Mouse (Mus musculus) macrophage (primary cell): ENCODE measurements around the gene Rnf4. TPM values are rescaled to one million over a fixed set of nuclear protein-coding genes. Genes with fewer than 3 reads are reported as not detected.
A peak's percentile ranks its signal among the peaks of the same experiment; 100 is the strongest.

ENCODE experiments used
- H3K27ac ChIP-seq: fragments of 350-480 bp; formaldehyde crosslinking; 2 replicates; pipeline ENCODE4 v1.9.0; 2021
- H3K36me3 ChIP-seq: fragments of 350-480 bp; formaldehyde crosslinking; 2 replicates; pipeline ENCODE4 v1.9.0; 2021; ENCODE audit errors: inconsistent target
- H3K4me3 ChIP-seq: fragments of 350-480 bp; formaldehyde crosslinking; 2 replicates; pipeline ENCODE4 v1.9.0; 2021; ENCODE audit errors: inconsistent target
- H3K79me2 ChIP-seq: fragments of 350-480 bp; formaldehyde crosslinking; 2 replicates; pipeline ENCODE4 v1.9.0; 2021; ENCODE audit errors: inconsistent target
- WGBS: methylation state at CpG from one replicate; pipeline ENCODE4 v1.1.7; 2026; ENCODE audit warnings: inconsistent platforms; ENCODE audit not compliant: missing documents; 5-methylcytosine and 5-hydroxymethylcytosine counted together
- polyA plus RNA-seq: library from polyadenylated mRNA; stranded (reverse); fragments of 250-400 nt; gene quantifications from 3 replicates; pipeline ENCODE4 v1.2.4, GENCODE M21; 2018; ENCODE audit warnings: inconsistent platforms
- total RNA-seq, 78 experiments: library from RNA; depleted of rRNA; stranded (reverse); fragments of 250-400 nt; gene quantifications; 1 replicate in 9 of 78; 2 replicates in 24 of 78; 3 replicates in 43 of 78; 4 replicates in 2 of 78; pipeline ENCODE4 v1.2.4; 2018; ENCODE audit warnings: inconsistent platforms in 56 of 78

The Rnf4 gene
- total RNA-seq (2018; cell fraction: chromatin; rRNA removed): 100 to 1,000 TPM; 104 to 217 (median 170) TPM
- 100 to 1,000 TPM in 14 of 26 experiments, 10 to 100 TPM in 12; 75.5 to 132 (median 104) TPM for total RNA-seq (2018; cell fraction: cytosol; rRNA removed)
- total RNA-seq (2018; cell fraction: nucleus; rRNA removed): 100 to 1,000 TPM in 22 of 26 experiments, 10 to 100 TPM in 4; 75.2 to 202 (median 143) TPM
- polyA plus RNA-seq: 52.5 to 83.1 TPM (median 60.3 TPM) in 3 replicates

GRCm38 (mm10) chr5:34336097-34336774, at the start of gene Rnf4:
Rnf4 (plus strand) TSS chr5:34336289.
- no peaks in the 10 kb centered on the region for H3K36me3 ChIP-seq
- peaks cover 53% of the 10 kb centered on the region for H3K79me2 ChIP-seq
- peak within 1 kb of the TSS; percentile 88 for H3K4me3 ChIP-seq
- WGBS: under 1% methylated on average over 67 of the region's 67 CpGs
- H3K27ac ChIP-seq: peak within 1 kb of the TSS; percentile 84

GRCm38 (mm10) chr5:34286516-34286915, 49.6 kb upstream of the Rnf4 start:
- H3K36me3 ChIP-seq: no peaks in the 10 kb centered on the region
- no peak overlapping the region for H3K27ac ChIP-seq
- no peaks in the 10 kb centered on the region for H3K79me2 ChIP-seq
- 13% methylated on average over 9 of the region's 11 CpGs for WGBS
- no peak overlapping the region for H3K4me3 ChIP-seq

- no peak overlapping the region for H3K4me3 ChIP-seq
- WGBS: 2% methylated on average over 54 of the region's 54 CpGs
- H3K27ac ChIP-seq: no peak overlapping the region
- H3K36me3 ChIP-seq: no peaks in the 10 kb centered on the region
- no peaks in the 10 kb centered on the region for H3K79me2 ChIP-seq
Observed at GRCm38 (mm10) chr5:34287001-34287837, 48.9 kb upstream of the Rnf4 start.

GRCm38 (mm10) chr5:34287838-34288145, 48.3 kb upstream of the Rnf4 start:
- no peaks in the 10 kb centered on the region for H3K36me3 ChIP-seq
- H3K27ac ChIP-seq: no peak overlapping the region
- H3K79me2 ChIP-seq: no peaks in the 10 kb centered on the region
- H3K4me3 ChIP-seq: no peak overlapping the region
- 2% methylated on average over 17 of the region's 18 CpGs for WGBS

- Histone ChIP-seq H3K79me2 (no peaks in the 10 kb centered on the region), H3K36me3 (no peaks in the 10 kb centered on the region), H3K4me3 (no peak within 1 kb of the TSS), H3K27ac (no peak within 1 kb of the TSS)
- WGBS: 2% methylated on average over 74 of the region's 83 CpGs
Observed at GRCm38 (mm10) chr5:34288154-34288716, 47.9 kb upstream of the Rnf4 start, which contains the start of the genes Zfyve28 and Cfap99. Zfyve28 (minus strand) TSS chr5:34288449. Cfap99 (plus strand) TSS chr5:34288600.

GRCm38 (mm10) chr5:34289286-34289685, 46.8 kb upstream of the Rnf4 start:
- Histone ChIP-seq H3K36me3 (no peaks in the 10 kb centered on the region), H3K4me3 (no peak overlapping the region), H3K79me2 (no peaks in the 10 kb centered on the region), H3K27ac (no peak overlapping the region)
- 83% methylated on average over 2 of the region's 2 CpGs for WGBS

GRCm38 (mm10) chr5:34293363-34293762, 42.7 kb upstream of the Rnf4 start:
- Histone ChIP-seq H3K4me3 (no peak overlapping the region), H3K36me3 (no peaks in the 10 kb centered on the region), H3K79me2 (no peaks in the 10 kb centered on the region), H3K27ac (no peak overlapping the region)
- WGBS: 81% methylated on average over 6 of the region's 6 CpGs

- H3K79me2 ChIP-seq: no peaks in the 10 kb centered on the region
- H3K36me3 ChIP-seq: no peaks in the 10 kb centered on the region
- no peak overlapping the region for H3K4me3 ChIP-seq
- 49% methylated on average over 2 of the region's 2 CpGs for WGBS
- H3K27ac ChIP-seq: no peak overlapping the region
Observed at GRCm38 (mm10) chr5:34294696-34295095, 41.4 kb upstream of the Rnf4 start.

- WGBS: no CpG with 5 or more reads among the region's 2 CpGs
- Histone ChIP-seq H3K27ac (no peak overlapping the region), H3K36me3 (no peaks in the 10 kb centered on the region), H3K4me3 (no peak overlapping the region), H3K79me2 (no peaks in the 10 kb centered on the region)
Observed at GRCm38 (mm10) chr5:34295141-34295540, 40.9 kb upstream of the Rnf4 start.

- no peak overlapping the region for H3K4me3 ChIP-seq
- no peak overlapping the region for H3K27ac ChIP-seq
- no peaks in the 10 kb centered on the region for H3K36me3 ChIP-seq
- no peaks in the 10 kb centered on the region for H3K79me2 ChIP-seq
- WGBS: 83% methylated on average over 4 of the region's 4 CpGs
Observed at GRCm38 (mm10) chr5:34298061-34298460, 38.0 kb upstream of the Rnf4 start.

GRCm38 (mm10) chr5:34298937-34299535, 37.1 kb upstream of the Rnf4 start:
- H3K4me3 ChIP-seq: no peak overlapping the region
- 84% methylated on average over 10 of the region's 10 CpGs for WGBS
- no peaks in the 10 kb centered on the region for H3K36me3 ChIP-seq
- H3K79me2 ChIP-seq: no peaks in the 10 kb centered on the region
- no peak overlapping the region for H3K27ac ChIP-seq

GRCm38 (mm10) chr5:34302377-34302776, 33.7 kb upstream of the Rnf4 start:
- H3K4me3 ChIP-seq: no peak overlapping the region
- H3K27ac ChIP-seq: no peak overlapping the region
- no peaks in the 10 kb centered on the region for H3K79me2 ChIP-seq
- 86% methylated on average over 7 of the region's 7 CpGs for WGBS
- H3K36me3 ChIP-seq: no peaks in the 10 kb centered on the region

GRCm38 (mm10) chr5:34309016-34309415, 27.1 kb upstream of the Rnf4 start:
- 79% methylated on average over 3 of the region's 3 CpGs for WGBS

GRCm38 (mm10) chr5:34319491-34320034, 16.5 kb upstream of the Rnf4 start:
- Histone ChIP-seq H3K79me2 (no peaks in the 10 kb centered on the region), H3K27ac (no peak overlapping the region), H3K4me3 (no peak overlapping the region), H3K36me3 (no peaks in the 10 kb centered on the region)
- 91% methylated on average over 2 of the region's 2 CpGs for WGBS

More at GRCm38 (mm10) chr5:34309016-34309415, 27.1 kb upstream of the Rnf4 start:
- H3K27ac ChIP-seq: no peak overlapping the region
- no peak overlapping the region for H3K4me3 ChIP-seq
- no peaks in the 10 kb centered on the region for H3K79me2 ChIP-seq
- H3K36me3 ChIP-seq: no peaks in the 10 kb centered on the region
